Mouse (Mus musculus) fat pad, adult 2 months (tissue): ENCODE measurements around the gene Mrpl50.
"Not testable (repeated sequence)": the region's sequence is repeated elsewhere in the genome, so short reads cannot be mapped to it uniquely, and the experiment has no call there.

Experiments
- DNase-seq: peaks from one replicate; pipeline ENCODE4 v3.0.0-alpha.2; 2011; ENCODE audit warnings: low read depth, low spot score; ENCODE audit errors: extremely low read depth

Gene Mrpl50

DNA sequence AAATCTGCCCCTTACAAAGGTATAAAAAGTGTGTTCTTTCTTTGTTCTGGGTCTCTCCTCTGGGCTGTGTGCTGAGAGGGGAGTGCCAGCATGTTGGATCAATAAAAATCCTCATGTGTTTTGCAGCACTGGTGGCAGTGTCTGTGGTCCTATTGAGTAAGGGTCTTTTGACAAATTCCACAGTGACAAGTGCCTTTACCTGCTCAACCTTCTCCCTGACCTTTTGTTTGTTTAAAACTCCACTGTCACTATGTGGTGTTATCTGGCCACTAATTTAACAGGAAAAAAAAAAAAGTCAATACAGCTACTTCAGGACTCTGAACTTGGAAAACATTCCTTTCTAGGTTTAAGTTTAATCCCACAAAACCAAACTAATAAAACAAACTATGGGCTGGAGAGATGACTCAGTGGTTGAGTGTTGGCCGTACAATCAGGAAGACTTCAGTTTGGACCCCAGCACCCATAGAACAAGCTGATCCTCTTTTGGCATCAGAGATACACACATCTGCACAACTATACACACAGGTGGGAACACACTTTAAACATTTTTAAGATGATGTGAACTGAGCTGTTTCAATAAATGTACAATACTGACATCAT lies 10.6 kb downstream of the Mrpl50 start:
- not testable (repeated sequence) for DNase-seq

DNA sequence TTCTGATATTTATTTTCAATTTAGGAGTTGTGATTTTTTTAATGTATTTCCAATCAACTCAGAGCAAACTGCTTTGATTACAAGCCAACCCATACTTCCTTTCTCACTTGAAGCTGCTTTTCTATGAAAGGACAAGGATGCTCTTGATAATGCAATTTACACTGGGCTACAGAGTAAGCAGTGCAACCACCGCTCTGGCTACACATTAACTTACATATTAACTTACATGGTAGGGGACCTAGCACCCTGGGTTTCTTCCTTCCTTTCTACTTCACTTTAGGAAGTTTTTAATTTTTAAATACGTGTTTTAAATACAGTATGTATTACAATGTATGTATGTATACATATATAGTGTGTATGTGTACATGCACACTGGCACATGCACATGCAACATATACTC lies 11.7 kb downstream of the Mrpl50 start:
- DNase-seq = no peak

DNA sequence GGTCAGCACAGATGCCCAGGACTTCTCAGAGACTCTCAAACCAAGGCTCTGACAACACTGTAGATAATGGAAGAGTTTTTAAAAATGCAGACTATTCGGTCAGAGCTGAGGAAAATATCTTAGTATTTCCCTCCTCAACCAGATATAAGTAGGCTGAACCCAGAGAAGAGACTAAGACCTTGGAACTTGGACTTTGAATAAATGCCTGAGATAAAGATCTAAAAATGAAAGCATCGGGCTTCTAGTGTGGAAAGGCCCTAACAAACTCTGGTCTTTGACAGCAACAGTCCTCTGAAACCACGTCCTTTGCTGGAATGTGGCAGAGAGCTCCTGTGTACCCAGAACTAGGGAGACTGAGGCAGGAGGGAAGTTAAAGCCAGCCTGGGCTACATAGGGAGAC lies 14.5 kb downstream of the Mrpl50 start, which contains the start of gene Baat:
Gene Baat (minus strand): TSS at position 172 of the 400 bp plus-strand sequence.
- no peak for DNase-seq

DNA sequence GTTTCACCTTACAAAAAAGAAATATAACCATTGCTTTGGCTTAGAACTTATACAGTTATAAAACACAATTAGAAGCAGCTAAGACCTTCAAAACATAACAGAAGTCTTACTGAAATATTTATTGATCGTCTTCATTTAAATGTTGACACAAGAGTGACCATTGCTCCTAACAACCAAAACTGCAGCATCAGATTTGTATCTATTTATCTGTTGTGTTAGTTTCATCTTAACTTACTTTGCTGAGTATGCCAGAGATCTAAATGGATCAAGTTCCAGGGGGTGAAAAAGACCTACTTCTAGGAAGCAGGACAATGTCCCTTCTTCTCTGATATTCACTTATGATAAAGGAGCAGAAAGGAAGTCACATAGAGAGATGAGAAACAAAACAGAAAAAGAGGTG lies 17.3 kb downstream of the Mrpl50 start:
- DNase-seq = no peak

DNA sequence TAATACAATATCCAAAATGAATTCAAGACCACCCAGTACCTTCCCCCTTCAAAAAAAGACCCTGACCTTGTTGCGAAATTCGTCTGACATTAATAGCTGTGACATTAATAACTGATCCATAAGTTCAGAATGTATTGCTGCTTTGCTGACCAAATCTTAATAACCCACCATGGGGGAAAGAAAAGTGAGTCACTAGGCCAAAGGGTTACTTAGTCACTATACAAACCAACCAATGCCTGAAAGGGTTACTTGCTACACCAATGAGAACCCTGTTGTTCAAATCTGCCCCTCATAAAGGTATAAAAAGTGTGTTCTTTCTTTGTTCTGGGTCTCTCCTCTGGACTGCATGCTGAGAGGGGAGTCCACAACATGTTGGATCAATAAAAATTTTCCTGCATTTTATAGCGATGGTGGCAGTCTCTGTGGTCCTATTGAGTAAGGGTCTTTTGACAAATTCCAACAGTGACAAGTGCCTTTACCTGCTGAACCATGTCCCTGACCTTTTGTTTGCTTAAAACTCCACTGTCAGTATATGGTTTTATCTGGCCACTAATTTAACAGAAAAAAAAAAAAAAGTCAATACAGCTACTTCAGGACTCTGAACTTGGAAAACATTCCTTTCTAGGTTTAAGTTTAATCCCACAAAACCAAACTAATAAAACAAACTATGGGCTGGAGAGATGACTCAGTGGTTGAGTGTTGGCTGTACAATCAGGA lies 34.8 kb downstream of the Mrpl50 start:
- not testable (repeated sequence) for DNase-seq

DNA sequence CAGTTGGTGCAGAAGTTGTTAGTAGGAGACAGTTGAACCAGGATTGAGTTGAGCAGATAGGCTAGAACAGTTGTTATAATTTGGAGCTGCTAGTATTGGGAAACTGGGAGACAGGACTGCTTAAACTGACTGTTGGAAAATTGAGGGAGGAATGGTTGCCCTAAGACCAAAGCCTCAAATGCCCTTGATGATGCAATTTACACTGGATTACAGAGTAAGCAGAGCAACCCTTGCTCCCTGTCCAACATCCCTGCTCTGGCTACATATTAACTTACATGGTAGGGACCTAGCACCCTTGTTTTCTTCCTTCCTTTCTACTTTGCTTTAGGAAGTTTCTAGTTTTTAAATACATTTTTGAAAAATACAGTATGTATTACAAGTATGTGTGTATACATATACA lies 35.5 kb downstream of the Mrpl50 start:
- DNase-seq = no peak

DNA sequence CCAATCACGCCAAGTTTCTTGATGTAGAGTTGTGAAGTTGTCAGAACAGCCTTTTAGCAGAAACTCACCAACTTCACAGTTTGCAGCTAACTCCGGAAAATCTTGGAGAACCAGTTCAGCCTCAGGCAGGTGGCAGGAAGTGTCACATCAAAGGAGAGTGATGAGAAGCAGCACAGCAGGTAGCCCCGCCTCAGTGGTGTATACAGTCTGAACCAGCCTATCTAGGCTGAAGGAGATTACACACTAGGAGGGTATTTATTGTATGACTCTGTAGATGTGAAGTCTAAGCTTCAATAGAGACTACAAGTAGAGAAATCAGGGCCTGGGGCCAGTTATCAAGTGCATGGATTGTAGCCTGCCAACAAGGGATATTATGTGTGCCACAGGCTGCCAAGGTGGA lies 40.0 kb downstream of the Mrpl50 start:
- DNase-seq = no peak

DNA sequence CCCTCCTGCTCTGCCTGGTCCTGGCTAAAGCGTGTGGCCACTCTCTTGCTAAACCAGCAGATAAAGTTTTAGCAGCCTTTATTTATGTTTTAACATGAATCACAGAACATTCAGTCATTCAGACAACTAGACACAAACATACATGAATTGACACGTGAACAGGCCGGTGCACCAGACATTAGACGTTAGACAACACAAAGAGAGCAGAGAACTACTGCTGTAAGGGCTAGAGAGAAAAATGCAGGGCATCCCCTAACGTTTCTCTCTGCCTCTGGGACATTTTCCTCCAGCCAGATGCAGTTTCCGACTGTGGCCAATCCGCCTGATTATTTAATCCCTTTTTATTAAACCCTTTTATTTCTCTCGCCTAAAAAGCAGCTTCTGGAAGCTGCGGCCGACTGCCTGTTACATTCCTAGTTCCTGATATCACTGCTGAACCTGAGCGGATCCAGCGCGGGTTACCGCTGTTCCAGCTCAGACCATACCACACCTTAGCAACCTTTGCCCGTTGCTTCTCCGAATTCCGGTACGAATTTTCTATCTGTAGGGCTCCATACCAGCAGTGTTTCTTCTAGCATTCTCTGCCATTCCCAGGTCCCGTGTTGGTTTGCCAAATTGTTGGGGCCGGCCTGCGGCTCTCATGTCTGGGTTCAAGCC lies 40.7 kb downstream of the Mrpl50 start:
- no peak for DNase-seq

DNA sequence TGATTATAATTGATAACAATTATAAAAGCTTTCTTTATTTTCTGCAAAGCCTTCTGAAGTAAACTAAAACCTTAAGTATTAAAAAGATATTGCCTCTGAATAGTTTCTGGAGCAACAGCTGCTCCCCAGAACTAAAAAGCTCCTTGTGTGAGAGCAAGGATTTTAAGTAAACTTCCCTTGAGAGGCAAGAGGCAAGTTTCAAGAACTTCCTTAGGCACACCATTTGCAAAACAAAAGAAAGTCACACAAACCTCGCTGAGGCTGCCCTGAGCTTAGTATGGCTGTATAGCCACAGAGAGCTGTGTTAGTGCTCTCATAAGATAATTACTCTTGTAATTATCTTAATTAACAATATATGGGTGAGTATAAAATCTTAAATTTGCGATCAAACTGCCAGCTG lies 41.9 kb downstream of the Mrpl50 start:
- not testable (repeated sequence) for DNase-seq

DNA sequence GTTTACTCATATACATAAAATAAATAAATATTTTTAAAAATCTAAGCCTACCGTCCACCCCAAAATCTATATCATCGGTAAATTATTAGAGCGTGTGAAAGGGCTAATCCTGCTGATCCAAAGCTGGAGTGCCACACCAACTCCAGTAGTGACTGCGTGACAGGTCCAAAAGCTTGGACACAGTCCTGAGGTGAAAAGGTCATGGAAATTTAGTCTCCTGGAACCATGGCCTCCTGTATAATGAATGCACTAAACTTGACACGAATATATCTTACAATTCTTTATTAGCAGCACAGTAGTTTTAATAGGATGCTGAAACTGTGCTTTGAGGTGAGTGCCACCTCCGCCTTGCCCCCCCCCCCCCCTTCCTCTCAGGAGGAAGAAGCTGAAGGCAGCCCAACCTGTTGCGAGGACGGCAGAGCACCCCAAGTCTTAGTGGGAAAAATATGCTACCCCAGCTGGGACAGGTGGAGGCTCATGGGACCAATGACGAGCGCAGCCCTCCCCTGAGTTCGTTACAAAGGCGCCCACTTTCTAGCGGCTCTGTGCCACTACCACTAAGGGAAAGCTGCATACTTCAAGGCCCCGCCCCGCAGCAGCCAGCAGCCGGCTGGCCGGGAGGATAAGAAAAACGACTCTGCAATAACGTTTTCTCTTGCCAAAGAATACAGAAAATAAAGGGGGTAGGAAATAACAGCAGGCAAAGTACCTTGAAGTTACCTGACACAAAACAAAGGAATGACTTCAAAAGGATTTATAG lies 42.6 kb downstream of the Mrpl50 start:
- DNase-seq = no peak

DNA sequence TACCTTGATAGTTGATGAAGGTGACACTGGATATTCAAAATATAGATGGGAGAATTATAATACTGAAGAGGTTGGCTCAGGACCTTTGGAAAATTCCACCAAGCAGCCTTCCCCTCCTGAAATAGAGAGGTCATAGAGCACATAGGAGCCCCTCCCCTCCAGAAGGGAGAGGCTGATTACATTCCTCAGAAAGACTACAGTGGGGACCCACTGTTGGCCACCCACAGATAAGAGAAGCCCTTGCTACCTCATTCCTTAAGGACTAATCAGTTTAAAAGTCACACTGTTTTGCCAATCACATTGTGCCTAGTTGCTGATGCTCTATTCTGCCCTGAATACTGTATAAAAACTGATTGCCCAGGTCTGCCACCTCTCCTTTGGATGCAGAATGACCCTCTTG lies 46.3 kb downstream of the Mrpl50 start:
- DNase-seq = no peak

DNA sequence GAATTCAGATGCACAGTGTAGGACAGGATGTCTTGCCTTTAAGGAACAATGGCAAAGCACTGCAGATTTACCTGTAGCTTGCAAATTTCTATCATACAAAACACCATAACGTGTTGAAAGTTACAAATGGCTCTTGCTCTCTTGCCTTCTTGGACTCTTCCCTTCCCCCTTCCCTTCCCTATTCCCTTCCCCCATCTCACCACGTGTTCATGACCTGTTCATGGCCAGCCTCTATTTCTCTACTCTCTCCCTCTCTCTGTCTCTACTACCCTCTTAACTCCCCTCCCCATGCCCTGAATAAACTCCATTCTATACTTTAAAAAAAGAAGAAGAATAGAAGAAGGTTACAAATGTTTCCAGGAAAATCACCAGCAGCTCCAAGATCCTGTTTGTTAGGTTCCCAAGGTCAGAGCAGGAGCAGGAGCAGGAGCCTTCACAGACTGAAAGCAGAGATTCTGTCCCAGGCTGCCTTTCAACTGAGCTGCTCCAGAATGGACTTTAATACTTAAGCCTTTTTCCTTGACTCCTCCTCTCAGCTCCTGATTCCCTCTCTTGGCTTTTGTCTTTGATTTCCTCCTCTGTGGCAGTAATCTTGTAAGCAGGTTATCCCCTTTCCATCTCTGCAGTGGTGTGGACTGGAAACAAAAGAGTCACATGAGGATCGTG lies 47.3 kb downstream of the Mrpl50 start, which contains the start of gene Acnat1:
Gene Acnat1 (minus strand): TSS at position 478 of the 666 bp plus-strand sequence.
- no peak for DNase-seq

DNA sequence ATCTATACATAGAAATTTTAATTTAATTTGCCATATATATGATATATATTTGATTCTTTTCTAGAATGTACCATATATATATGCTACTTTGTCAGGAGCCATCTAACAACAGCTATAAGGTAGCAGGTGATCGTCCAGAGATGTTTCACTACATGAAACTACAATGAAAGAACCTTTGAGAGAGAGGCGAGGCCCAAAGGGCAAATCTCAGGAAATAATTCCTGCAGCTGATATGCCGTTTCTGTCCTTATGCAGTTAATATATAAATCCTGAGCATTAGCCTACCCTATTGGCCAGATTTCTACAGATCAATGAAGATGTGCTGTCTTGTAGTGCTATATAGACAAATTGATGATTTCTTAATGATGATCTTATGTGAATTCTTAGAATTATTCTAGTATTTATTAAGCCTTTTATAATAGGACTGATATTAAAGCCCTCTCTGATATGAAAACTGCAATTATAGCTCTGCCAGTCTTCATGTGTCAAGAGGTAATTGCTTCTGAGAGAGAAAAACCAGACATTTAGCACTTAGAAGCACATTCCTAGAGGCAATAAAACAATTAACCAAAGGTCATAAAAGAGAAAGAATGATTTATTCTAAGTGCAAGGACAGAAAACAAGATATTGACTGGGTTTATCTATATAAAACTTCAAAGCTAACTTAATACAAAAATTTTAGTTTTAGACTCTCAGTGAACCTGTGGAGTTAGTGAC lies 51.3 kb downstream of the Mrpl50 start:
- no peak for DNase-seq

DNA sequence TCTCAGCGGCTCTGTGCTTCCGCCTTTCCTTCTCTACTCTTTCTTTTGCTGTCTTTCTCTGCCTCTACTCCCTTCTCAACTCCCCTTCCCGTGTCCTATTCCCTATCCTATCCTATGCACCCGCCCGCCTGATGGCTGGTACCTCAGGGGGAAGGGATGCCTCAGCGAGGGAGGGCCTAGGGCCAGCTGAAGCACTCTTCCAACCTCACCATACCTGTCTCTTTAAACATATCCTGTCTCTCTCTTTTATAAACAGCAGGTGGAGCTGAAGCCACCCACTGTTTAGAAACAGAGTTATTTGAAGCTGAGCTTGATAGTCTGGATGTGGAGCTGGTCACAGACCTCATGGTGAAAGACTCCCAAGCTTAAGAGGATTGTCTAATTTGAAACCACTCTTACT lies 53.5 kb downstream of the Mrpl50 start:
- DNase-seq = no peak
